Mouse (Mus musculus) ES-E14 (cell line): Measurements from ENCODE around the gene Ubxn7. TPM values are rescaled to one million over a fixed set of nuclear protein-coding genes. Genes with fewer than 3 reads are reported as not detected.

Experiments used
- DNase-seq: peaks from one replicate; pipeline ENCODE4 v3.0.0-alpha.2; 2013; ENCODE audit warnings: low read depth, low spot score
- H3K27ac ChIP-seq: 2 replicates; pipeline ENCODE4 v1.5.1; 2012; ENCODE audit warnings: low read depth, mild to moderate bottlenecking, low read length, moderate library complexity, mixed read lengths; ENCODE audit not compliant: poor library complexity, insufficient read depth, severe bottlenecking
- H3K36me3 ChIP-seq: 2 replicates; pipeline ENCODE4 v1.6.1; 2012; ENCODE audit warnings: mild to moderate bottlenecking, low read length, moderate library complexity, mixed read lengths; ENCODE audit not compliant: control insufficient read depth, poor library complexity, insufficient read depth, severe bottlenecking
- H3K4me1 ChIP-seq, 2 experiments: fragments of 150-350 bp in 1 of 2; sonication (generic) in 1 of 2; 2 replicates each; pipeline ENCODE4 v1.6.1; 2012; ENCODE audit warnings: low read length in 2 of 2, mild to moderate bottlenecking in 1 of 2, mixed read lengths in 1 of 2; ENCODE audit not compliant: control insufficient read depth in 2 of 2, insufficient read depth in 2 of 2, poor library complexity in 1 of 2
- H3K4me3 ChIP-seq, 2 experiments: fragments of 150-350 bp in 1 of 2; sonication (generic) in 1 of 2; 2 replicates each; pipeline ENCODE4 v1.5.1; 2012; ENCODE audit warnings: low read length in 2 of 2, low read depth in 1 of 2, mild to moderate bottlenecking in 1 of 2, mixed read lengths in 1 of 2; ENCODE audit not compliant: insufficient read depth in 1 of 2, poor library complexity in 1 of 2, severe bottlenecking in 1 of 2
- H3K9ac ChIP-seq: 2 replicates; pipeline ENCODE4 v1.6.1; 2012; ENCODE audit warnings: low read depth, mild to moderate bottlenecking, low read length, mixed read lengths; ENCODE audit not compliant: poor library complexity, insufficient read depth, severe bottlenecking
- H3K9me3 ChIP-seq: fragments of 150-350 bp; sonication (generic); 2 replicates; pipeline ENCODE4 v1.6.1; 2012; ENCODE audit warnings: low read depth, mild to moderate bottlenecking, low read length; ENCODE audit not compliant: control insufficient read depth, insufficient read depth
- CHD2 ChIP-seq: IDR thresholded peaks from 2 replicates; pipeline ENCODE4 v1.6.1; 2014; ENCODE audit warnings: mild to moderate bottlenecking, low read depth, low read length, inconsistent platforms
- HCFC1 ChIP-seq: IDR thresholded peaks from 2 replicates; pipeline ENCODE4 v1.6.1; 2012; ENCODE audit warnings: low read length, inconsistent platforms, borderline replicate concordance; ENCODE audit not compliant: insufficient read depth
- MAFK ChIP-seq: IDR thresholded peaks from 2 replicates; pipeline ENCODE4 v1.6.1; 2014; ENCODE audit warnings: mild to moderate bottlenecking, low read depth, low read length, inconsistent platforms; ENCODE audit not compliant: insufficient read depth
- ZC3H11A ChIP-seq: IDR thresholded peaks from 2 replicates; pipeline ENCODE4 v1.6.1; 2012; ENCODE audit warnings: low read depth, mild to moderate bottlenecking, inconsistent platforms, low read length, borderline replicate concordance
- ZNF384 ChIP-seq: IDR thresholded peaks from 2 replicates; pipeline ENCODE4 v1.6.1; 2012; ENCODE audit warnings: low read depth, low read length, inconsistent platforms
- in situ Hi-C, 2 experiments: fragments of 600-800 bp; cut with MboI; formaldehyde crosslinking; loops; one replicate each; pipeline ENCODE4 v1.15.1; 2025; ENCODE audit warnings: low sequenced_read_pairs in 2 of 2, inconsistent platforms in 1 of 2; ENCODE audit not compliant: unreplicated experiment in 2 of 2
- total RNA-seq: library from RNA; depleted of rRNA; stranded (reverse); fragments of 300-350 nt; gene quantifications from 2 replicates; pipeline ENCODE4 v1.2.3, GENCODE M21; 2012

The Ubxn7 gene
- total RNA-seq, 1 experiment: 47.6 TPM

DNA sequence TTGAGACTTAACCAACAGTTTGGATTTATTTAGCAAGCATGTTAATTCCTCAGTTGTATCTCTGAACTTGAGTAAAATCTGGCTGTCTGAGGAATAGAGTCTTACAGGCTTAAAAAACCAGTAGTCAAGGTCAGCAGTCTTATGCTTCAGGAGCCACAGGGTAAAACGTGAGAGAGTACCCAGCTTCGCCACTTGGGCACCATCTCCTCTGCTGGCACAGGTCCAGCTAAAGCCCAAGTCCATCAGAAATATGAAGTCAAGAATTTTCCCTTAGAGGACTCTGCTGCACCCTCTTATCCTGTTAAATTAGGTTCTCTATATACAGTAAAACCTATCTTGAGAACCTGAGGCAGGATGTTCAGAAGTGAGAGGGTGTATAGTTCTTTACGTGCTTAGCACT, 54.8 kb downstream of the Ubxn7 start:
- Histone ChIP-seq H3K4me3 (no peak overlapping the region), H3K9me3 (no peaks in the 10 kb centered on the region), H3K27ac (no peak overlapping the region), H3K4me1 (no peaks in the 10 kb centered on the region), H3K36me3 (peaks cover 4% of the 10 kb centered on the region), H3K9ac (no peak overlapping the region)
- in situ Hi-C loops: no loop called here
- DNase-seq: no peak
- no peak for TF ChIP-seq ZC3H11A
- no peak for TF ChIP-seq CHD2
- TF ChIP-seq HCFC1: no peak
- TF ChIP-seq ZNF384: no peak
- no peak for TF ChIP-seq MAFK

DNA sequence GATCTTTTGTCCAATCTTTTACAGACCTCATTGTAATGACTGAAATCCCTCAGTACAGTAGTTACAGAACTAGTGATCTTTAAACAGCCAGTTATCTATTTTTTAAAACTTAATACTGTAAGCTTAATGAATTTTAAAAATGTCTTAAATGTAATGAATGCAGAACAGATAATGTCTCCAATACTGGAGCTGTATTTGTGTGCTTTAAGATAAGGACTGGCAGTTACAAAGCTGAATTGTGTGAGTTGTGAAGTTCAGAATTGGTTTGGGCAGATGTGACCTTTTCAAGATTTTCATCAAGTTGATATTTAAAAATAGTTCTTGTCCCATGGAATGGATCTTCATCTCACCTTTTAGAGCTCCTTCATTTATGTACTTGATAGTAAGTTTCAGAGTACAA, 57.0 kb downstream of the Ubxn7 start:
- H3K9ac ChIP-seq: no peak overlapping the region
- in situ Hi-C loops: no loop called here
- H3K4me1 ChIP-seq: no peaks in the 10 kb centered on the region
- no peak overlapping the region for H3K27ac ChIP-seq
- peaks cover 4% of the 10 kb centered on the region for H3K36me3 ChIP-seq
- TF ChIP-seq ZC3H11A (no peak), ZNF384 (no peak), HCFC1 (no peak), CHD2 (no peak)
- DNase-seq: no peak
- no peak overlapping the region for H3K4me3 ChIP-seq
- H3K9me3 ChIP-seq: no peaks in the 10 kb centered on the region

DNA sequence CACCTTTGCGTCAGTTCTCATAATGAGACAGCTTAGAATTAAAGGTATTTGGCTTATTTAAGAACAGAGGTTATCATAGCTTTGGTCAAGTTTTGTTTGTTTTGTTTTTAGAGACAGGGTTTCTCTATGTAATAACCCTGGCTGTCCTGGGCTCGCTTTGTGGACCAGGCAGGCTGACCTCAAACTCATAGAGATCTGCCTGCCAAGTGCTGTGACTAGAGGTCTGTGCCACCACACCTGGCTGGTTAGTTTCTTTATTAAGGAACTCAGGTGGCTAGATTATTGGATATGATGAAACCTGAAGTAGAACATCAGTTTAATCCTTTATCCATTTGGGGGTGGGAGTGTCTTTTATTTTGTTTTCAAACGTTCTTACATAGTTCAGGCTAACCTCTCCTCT, 57.8 kb downstream of the Ubxn7 start:
- no peak overlapping the region for H3K4me3 ChIP-seq
- no peaks in the 10 kb centered on the region for H3K9me3 ChIP-seq
- no peaks in the 10 kb centered on the region for H3K4me1 ChIP-seq
- H3K27ac ChIP-seq: no peak overlapping the region
- no peak for TF ChIP-seq CHD2
- TF ChIP-seq ZC3H11A: no peak
- no peak overlapping the region for H3K9ac ChIP-seq
- no peak for DNase-seq
- H3K36me3 ChIP-seq: peaks cover 4% of the 10 kb centered on the region
- in situ Hi-C loops: no loop called here

DNA sequence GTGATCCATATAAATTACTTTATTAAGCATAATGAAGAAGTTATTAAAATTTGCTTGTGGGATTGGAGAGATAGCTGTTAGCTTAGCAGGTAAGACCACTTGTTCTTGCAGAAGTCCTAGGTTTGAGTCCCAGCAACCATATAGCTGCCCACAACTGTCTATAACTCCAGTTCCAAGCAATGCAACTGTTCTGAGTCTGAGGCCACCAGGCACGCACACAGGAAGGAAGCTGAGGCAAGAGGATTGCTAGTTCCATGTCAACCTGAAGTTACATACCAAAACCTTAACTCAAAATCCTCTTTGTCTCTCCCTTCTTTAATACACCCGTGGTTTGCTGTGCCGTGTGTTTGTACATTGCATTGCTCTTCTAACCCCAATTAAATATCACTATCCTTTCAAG, 58.8 kb downstream of the Ubxn7 start:
- Histone ChIP-seq H3K4me3 (no peak overlapping the region), H3K9me3 (no peaks in the 10 kb centered on the region), H3K9ac (no peak overlapping the region), H3K27ac (no peak overlapping the region), H3K4me1 (no peaks in the 10 kb centered on the region), H3K36me3 (peaks cover 4% of the 10 kb centered on the region)
- DNase-seq: no peak
- in situ Hi-C loops: no loop called here
- TF ChIP-seq MAFK (no peak), ZC3H11A (no peak), ZNF384 (no peak), CHD2 (no peak), HCFC1 (no peak)

DNA sequence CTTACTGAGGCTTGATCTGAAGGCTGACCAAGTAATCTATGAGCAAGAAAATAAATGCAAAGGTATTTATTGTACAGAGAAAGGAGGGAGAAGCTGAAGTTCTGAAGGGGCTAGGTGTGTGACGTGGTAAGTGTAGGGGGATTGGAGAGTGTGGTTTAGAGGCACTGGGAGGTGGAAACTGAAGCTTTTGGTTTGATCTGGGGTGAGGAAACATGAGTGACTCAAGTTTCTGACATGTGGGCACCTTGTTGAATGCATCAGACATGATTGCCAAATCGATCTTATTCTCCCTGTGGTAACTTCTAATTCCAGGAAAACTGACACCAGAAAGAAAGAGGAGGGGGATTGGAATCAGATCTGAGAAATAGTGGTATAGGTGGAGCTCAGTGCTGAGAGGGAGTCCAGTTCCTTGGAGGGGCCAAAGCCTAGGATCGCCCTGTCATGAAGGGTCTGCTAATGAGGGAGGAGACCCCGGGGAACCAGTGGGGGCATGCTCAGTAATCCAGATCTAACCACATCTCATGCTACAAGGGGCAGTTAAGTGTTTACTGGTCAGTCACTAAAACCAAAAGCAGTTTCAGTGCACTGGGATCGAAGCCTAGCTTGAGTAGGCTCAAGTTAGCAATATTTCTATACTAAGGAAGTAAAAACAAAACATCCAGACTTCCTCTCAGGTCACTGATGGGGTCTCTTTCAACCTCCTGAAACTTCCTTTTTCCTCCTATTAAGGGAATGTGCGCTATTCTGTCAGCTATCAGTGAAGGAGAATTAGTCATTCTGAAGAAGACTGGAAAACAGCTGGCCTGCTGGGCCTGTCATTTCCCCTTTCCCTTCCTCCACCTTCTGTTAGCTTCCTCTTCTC, 63.9 kb downstream of the Ubxn7 start:
- no peak for DNase-seq
- in situ Hi-C loops: no loop called here
- peaks cover 1% of the 10 kb centered on the region for H3K36me3 ChIP-seq
- no peak overlapping the region for H3K9ac ChIP-seq
- no peaks in the 10 kb centered on the region for H3K9me3 ChIP-seq
- no peak overlapping the region for H3K4me3 ChIP-seq
- TF ChIP-seq ZC3H11A (no peak), MAFK (no peak), HCFC1 (no peak), ZNF384 (no peak), CHD2 (no peak)
- H3K27ac ChIP-seq: no peak overlapping the region
- no peaks in the 10 kb centered on the region for H3K4me1 ChIP-seq
